Mouse (Mus musculus) kidney, adult 2 months (tissue): Measurements from ENCODE around the gene Maml3.

ENCODE experiments used
- CTCF ChIP-seq: fragments of 200-500 bp; conservative IDR thresholded peaks from 2 replicates; pipeline ENCODE4 v1.5.1; 2011; ENCODE audit warnings: low read depth, mild to moderate bottlenecking, control low read depth, low read length, moderate library complexity, mixed read lengths; ENCODE audit not compliant: insufficient read depth, insufficient read length
- POLR2A ChIP-seq: fragments of 200-500 bp; IDR thresholded peaks from one replicate; pipeline ENCODE4 v1.6.1; 2011; ENCODE audit warnings: low read depth, low read length, control low read depth

DNA sequence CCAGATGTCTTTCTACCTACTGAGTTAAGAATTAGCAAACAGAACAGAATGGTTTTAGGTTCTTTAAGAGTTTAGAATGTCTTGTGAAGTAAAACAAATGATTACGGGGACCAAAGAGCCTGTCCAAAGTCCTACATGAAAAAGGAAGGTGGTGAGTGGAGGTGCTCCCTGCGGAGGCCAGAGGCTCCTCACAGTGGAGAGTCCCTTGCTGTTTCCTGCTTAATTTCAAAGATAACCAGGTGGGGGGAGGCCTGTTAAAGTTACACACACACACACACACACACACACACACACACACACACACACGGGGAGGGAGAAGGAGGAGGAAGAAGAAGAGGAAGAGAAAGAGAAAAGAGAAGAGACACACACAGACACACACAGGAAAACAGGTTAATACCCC is 139.9 kb downstream of the Maml3 start:
- no peak for TF ChIP-seq CTCF
- TF ChIP-seq POLR2A: no peak
